Mouse (Mus musculus) intestine, embryonic 16.5 days (tissue): ENCODE results near the gene Gm3594. TPM values are rescaled to one million over a fixed set of nuclear protein-coding genes. Genes with fewer than 3 reads are reported as not detected.
"Not testable (repeated sequence)": the region's sequence is repeated elsewhere in the genome, so short reads cannot be mapped to it uniquely, and the experiment has no call there.

ENCODE experiments used
- ATAC-seq: fragments of 200-750 bp; cut with Nextera tagmentation; 2 replicates; pipeline ENCODE4 v1.8.0; 2017; ENCODE audit warnings: moderate TSS enrichment, moderate library complexity
- H3K27ac ChIP-seq: fragments of 300-500 bp; sonication (generic); 2 replicates; pipeline ENCODE4 v1.5.1; 2014; ENCODE audit warnings: mild to moderate bottlenecking, low read length
- H3K27me3 ChIP-seq: fragments of 300-500 bp; sonication (generic); replicated peaks from 2 replicates; pipeline ENCODE4 v1.6.1; 2014; ENCODE audit warnings: low read length, control low read depth, mixed read lengths; ENCODE audit not compliant: control insufficient read depth, insufficient read depth
- H3K36me3 ChIP-seq: fragments of 300-500 bp; sonication (generic); 2 replicates; pipeline ENCODE4 v1.6.1; 2014; ENCODE audit warnings: low read length, control low read depth; ENCODE audit not compliant: control insufficient read depth, insufficient read depth
- H3K4me1 ChIP-seq: fragments of 300-500 bp; sonication (generic); 2 replicates; pipeline ENCODE4 v1.6.1; 2014; ENCODE audit warnings: low read length, control low read depth, mixed read lengths; ENCODE audit not compliant: control insufficient read depth, insufficient read depth
- H3K4me2 ChIP-seq: fragments of 300-500 bp; sonication (generic); 2 replicates; pipeline ENCODE4 v1.6.1; 2014; ENCODE audit warnings: low read depth, low read length, control low read depth
- H3K4me3 ChIP-seq: fragments of 300-500 bp; sonication (generic); 2 replicates; pipeline ENCODE4 v1.5.1; 2014; ENCODE audit warnings: mild to moderate bottlenecking, low read length
- H3K9ac ChIP-seq: fragments of 300-500 bp; sonication (generic); 2 replicates; pipeline ENCODE4 v1.6.1; 2014; ENCODE audit warnings: low read depth, low read length
- H3K9me3 ChIP-seq: fragments of 300-500 bp; sonication (generic); 2 replicates; pipeline ENCODE4 v1.6.1; 2016; ENCODE audit warnings: low read length, control low read depth; ENCODE audit not compliant: control insufficient read depth
- WGBS: fragments of 180-500 bp; shearing (Covaris S2); extraction: QIAGEN DNeasy Blood & Tissue Kit; methylation state at CpG from one replicate; pipeline ENCODE4 v1.1.7; 2014; 5-methylcytosine and 5-hydroxymethylcytosine counted together
- polyA plus RNA-seq: library from polyadenylated mRNA; unstranded; fragments of >200 nt; fragmentation: Nextera tagmentation; extraction: Ambion mirVana; gene quantifications from 2 replicates; pipeline ENCODE4 v1.2.1, GENCODE M21; 2015

Gene Gm3594
- not detected in 2 replicates for polyA plus RNA-seq

DNA sequence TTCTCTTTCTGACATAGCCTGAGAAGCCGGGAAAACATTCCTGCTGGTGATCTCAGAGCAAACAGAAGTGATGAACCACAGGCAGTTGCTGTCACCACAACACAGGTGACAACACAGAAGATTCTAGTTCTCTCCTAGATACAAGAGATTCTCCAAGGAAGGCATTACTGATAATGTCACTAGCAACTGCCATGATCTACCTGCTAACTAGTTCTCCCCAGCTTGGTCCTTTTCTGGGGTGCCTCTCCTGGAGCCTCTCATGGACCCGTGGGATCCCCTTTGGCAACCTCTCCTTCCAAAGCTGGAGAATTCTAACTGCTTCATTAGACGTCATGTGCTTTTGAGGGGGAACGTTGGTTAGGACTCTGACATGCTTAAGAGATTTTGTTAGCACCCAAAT is at the start of gene Gm3594:
Gene Gm3594 (minus strand): TSS at position 101 of the 400 bp plus-strand sequence.
- not testable (repeated sequence) for H3K4me2 ChIP-seq, H3K9ac ChIP-seq, H3K4me1 ChIP-seq, ATAC-seq, H3K27me3 ChIP-seq, H3K36me3 ChIP-seq, H3K9me3 ChIP-seq, H3K4me3 ChIP-seq, H3K27ac ChIP-seq
- WGBS, result no CpG with 5 or more reads among the region's 4 CpGs

DNA sequence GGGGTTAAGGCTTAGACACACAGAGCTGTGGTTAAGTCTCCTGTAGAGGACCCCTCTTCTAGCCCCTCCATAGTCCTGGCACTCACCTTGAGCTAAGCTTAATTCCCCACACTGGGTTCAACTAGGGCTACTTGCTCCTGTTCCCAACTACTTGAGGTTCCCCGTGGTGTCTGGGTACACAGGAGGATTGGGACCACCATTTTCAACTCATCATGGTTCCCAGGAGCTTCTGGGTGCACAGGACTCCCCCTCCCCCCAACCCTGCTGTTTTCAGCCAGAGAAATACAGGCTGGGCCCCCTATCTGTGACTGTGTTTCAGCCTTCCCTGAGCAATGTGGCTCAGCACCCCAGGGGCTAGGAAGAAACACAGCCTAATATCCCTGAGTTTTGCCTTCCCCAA is 41.9 kb upstream of the Gm3594 start:
- not testable (repeated sequence) for H3K4me1 ChIP-seq, H3K4me2 ChIP-seq, H3K36me3 ChIP-seq, H3K9me3 ChIP-seq, H3K27ac ChIP-seq, H3K27me3 ChIP-seq, H3K9ac ChIP-seq, ATAC-seq, H3K4me3 ChIP-seq
- 44% methylated on average over 1 of the region's 1 CpGs for WGBS

DNA sequence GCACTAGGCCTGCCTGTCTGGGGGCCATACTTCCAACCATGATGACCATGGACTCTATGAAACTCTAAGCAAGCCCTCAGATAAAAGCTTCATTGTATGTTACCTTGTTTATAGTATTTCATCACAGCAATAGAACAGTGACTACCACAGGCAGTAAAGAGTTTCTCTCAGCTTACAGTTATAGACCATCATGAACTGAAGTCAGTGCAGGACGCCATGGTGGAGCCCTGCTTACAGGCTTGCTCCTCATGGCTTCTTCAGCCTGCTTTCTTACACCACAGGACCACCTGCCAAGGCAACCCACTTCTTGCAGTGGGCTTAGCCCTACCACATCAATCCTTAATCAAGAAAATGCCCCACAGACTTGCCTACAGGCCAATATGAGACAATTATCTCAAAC is 41.1 kb upstream of the Gm3594 start:
- ATAC-seq, H3K27me3 ChIP-seq, H3K4me1 ChIP-seq, H3K9me3 ChIP-seq, H3K4me2 ChIP-seq, H3K36me3 ChIP-seq, H3K27ac ChIP-seq, H3K9ac ChIP-seq, H3K4me3 ChIP-seq: not testable (repeated sequence)
- WGBS, result no CpG with 5 or more reads among the region's 1 CpGs

DNA sequence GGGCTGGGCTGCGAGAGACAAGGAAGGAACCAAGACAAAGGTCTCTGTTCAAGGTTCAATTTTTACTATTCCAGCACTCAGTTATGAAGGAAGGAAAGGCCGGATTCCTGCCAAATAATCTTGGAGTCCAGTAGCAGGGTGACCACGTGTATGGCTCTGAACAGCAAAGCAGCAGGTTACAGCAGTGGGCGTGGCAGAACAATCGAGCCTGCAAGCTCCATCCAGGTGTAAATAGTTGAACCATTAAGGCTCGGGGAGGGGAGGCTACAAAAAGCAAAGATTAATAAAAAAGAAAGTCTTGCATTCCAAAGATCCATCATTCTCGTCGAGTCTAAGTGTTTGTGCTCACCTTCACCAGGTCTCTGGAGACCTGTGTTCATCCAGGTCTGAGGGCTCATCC is 37.7 kb upstream of the Gm3594 start:
- H3K27ac ChIP-seq, H3K9me3 ChIP-seq, ATAC-seq, H3K36me3 ChIP-seq, H3K4me3 ChIP-seq, H3K4me1 ChIP-seq, H3K4me2 ChIP-seq, H3K9ac ChIP-seq, H3K27me3 ChIP-seq: not testable (repeated sequence)
- 70% methylated on average over 7 of the region's 8 CpGs for WGBS

DNA sequence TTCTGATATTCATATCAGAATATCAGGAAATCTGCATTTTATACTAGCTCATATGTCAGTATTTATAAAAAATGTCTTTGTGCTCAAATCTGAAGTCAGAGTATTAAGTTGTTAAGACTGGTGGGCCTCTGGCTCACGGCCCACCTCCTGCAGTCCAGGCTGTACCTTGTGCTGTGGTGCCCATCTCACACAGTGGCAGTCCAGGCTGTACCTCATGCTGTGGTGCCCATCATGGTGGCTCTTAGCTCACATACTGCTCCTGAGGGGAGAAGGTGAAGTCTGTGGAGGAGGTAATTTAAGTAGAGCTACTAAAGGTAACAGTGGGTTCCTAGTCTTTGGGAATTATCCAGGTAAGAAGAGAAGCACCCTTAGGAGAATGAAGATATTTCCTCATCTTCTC is 27.4 kb upstream of the Gm3594 start:
- not testable (repeated sequence) for H3K36me3 ChIP-seq, H3K9ac ChIP-seq, ATAC-seq, H3K4me1 ChIP-seq, H3K9me3 ChIP-seq, H3K4me2 ChIP-seq, H3K4me3 ChIP-seq, H3K27ac ChIP-seq, H3K27me3 ChIP-seq
- 80% methylated on average over 1 of the region's 1 CpGs for WGBS

DNA sequence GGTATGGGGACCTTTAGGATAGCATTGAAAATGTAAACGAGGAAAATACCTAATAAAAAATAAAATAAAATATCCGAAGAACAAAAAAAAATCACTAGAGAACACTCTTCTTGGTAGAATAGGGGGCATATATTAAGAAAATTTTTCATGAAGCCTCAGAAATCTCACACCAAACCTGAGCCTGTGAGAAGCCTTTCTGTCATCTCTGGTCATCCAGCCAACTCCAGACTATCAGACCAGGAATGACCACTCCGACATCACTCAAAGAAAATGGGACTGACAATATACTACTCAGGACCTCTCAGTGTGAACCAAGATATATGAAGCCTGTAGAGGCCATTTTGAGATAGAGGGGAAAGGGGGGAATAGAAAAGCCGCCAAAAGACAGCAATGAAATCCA is 3.6 kb downstream of the Gm3594 start:
- WGBS, result 80% methylated on average over 1 of the region's 4 CpGs
- not testable (repeated sequence) for ATAC-seq, H3K27ac ChIP-seq, H3K4me2 ChIP-seq, H3K36me3 ChIP-seq, H3K4me1 ChIP-seq, H3K9ac ChIP-seq, H3K9me3 ChIP-seq, H3K27me3 ChIP-seq, H3K4me3 ChIP-seq

DNA sequence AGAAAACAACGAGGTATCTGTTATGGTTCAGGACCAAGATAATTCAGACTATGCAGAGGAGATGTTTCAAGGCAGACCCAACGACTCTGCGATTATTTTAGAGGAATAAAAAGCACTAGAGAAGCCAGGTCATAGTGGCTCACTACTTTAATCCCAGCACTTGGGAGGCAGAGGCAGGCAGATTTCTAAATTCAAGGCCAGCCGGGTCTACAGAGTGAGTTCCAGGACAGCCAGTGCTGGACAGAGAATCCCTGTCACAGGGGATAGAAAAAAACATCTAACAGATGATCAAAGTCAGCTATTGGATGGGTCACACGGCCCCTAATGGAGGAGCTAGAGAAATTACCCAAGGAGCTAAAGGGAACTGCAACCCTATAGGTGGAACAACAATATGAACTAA is 4.2 kb downstream of the Gm3594 start:
- not testable (repeated sequence) for H3K4me1 ChIP-seq, H3K36me3 ChIP-seq, ATAC-seq, H3K27ac ChIP-seq, H3K9ac ChIP-seq, H3K27me3 ChIP-seq, H3K4me3 ChIP-seq, H3K4me2 ChIP-seq, H3K9me3 ChIP-seq
- WGBS, result 53% methylated on average over 1 of the region's 5 CpGs

DNA sequence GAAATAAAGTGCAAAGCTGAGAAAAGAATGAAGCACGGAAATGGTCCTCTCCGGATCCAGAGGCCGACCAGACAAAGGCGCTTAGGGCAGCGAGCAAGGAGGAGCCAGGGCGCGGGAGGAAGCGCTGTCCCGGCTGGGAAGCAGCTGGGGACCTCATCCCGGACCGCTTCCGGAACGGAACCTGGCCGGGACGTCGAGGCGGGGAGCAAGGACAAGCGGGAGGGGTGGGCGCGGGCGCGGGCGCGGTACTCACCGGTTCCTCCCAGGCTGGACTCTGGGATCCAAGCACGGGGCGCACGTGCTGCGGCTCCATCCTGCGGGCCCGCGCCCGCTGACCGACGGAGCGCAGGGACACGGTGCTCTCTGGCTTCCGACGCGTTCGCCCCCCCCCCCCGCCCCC is 17.6 kb downstream of the Gm3594 start:
- H3K27ac ChIP-seq, H3K36me3 ChIP-seq, H3K27me3 ChIP-seq, H3K4me2 ChIP-seq, H3K4me3 ChIP-seq, H3K4me1 ChIP-seq, ATAC-seq, H3K9ac ChIP-seq, H3K9me3 ChIP-seq: not testable (repeated sequence)
- 0% methylated on average over 7 of the region's 42 CpGs for WGBS

DNA sequence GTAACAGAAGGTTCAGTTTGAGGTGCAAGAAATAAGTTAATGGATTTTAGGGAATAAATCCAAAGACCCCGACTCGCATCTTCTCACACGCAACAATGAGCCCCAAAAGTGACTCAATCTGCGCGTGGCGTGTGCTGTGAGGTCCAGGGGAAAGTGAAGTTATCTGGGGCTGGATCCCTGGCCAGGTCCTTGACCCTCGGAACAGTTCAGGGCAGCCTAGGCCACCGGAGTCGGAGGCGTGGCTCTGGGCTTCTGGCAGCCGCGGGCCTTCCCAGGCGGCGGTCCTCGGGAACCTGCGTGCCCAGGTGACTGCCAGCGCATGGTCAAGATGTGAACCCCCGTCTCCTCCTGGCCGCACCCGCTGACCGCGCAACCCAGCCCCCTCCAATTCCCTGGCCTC is 18.1 kb downstream of the Gm3594 start:
- 0 out of 2 replicates have a peak overlapping the region, but pooled peaks have one; percentile 14 for H3K4me3 ChIP-seq
- not testable (repeated sequence) for ATAC-seq

DNA sequence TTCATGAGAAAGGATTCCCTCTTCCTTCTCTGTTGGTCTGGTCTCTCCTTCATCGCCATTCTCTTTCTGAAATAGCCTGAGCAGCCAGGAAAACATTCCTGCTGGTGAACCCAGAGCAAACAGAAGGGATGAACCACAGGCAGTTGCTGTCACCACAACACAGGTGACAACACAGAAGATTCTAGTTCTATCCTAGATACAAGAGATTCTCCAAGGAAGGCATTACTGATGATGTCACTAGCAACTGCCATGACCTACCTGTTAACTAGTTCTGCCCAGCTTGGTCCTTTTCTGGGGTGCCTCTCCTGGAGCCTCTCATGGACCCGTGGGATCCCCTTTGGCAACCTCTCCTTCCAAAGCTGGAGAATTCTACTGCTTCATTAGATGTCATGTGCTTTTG is 32.0 kb downstream of the Gm3594 start, which contains the start of gene Gm3591:
Gene Gm3591 (minus strand): TSS at position 101 of the 400 bp plus-strand sequence.
- WGBS, result no CpG with 5 or more reads among the region's 2 CpGs
- not testable (repeated sequence) for H3K9ac ChIP-seq, ATAC-seq, H3K27me3 ChIP-seq, H3K27ac ChIP-seq, H3K4me3 ChIP-seq, H3K4me2 ChIP-seq, H3K9me3 ChIP-seq, H3K36me3 ChIP-seq, H3K4me1 ChIP-seq

More for the DNA sequence above, 18.1 kb downstream of the Gm3594 start:
- not testable (repeated sequence) for H3K27ac ChIP-seq, H3K9me3 ChIP-seq, H3K27me3 ChIP-seq, H3K4me1 ChIP-seq, H3K9ac ChIP-seq, H3K36me3 ChIP-seq
- peak overlapping the region; percentile 22; the same call in 1 of the 2 replicates for H3K4me2 ChIP-seq
- 20% methylated on average over 22 of the region's 22 CpGs for WGBS
